Mouse (Mus musculus) splenic B cell, adult 2 months (primary cell): ENCODE measurements around the gene Tmtc1.

Experiments
- DNase-seq: peaks from one replicate; pipeline ENCODE4 v3.0.0-alpha.2; 2011; ENCODE audit warnings: low read depth, low spot score
- H3K27me3 ChIP-seq: 2 replicates; pipeline ENCODE4 v1.6.1; 2012; ENCODE audit warnings: mild to moderate bottlenecking, low read length, moderate library complexity, mixed read lengths; ENCODE audit not compliant: control insufficient read depth, poor library complexity, insufficient read depth, severe bottlenecking
- H3K36me3 ChIP-seq: 2 replicates; pipeline ENCODE4 v1.6.1; 2012; ENCODE audit warnings: mild to moderate bottlenecking, low read length, moderate library complexity, mixed read lengths; ENCODE audit not compliant: control insufficient read depth, poor library complexity, insufficient read depth, severe bottlenecking

Gene Tmtc1

DNA sequence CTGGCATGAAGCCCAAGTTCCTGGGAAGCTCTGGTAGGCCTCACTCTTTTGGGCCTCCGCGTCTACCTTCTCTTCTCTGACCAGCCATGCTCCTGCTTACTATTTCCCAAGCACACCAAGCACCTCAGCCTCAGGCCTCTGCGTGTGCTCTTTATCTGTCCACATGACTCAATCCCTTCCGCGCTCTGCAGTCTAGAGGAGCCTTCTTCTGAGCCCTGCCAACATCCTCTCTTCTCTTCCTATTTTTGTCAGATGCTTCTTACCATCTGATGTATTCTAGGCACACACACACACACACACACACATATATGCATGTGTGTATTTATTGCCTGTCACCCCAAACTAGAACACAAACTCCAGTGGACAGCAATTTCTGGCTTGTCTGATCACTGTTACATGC is 202.5 kb downstream of the Tmtc1 start:
- no peak for DNase-seq
- Histone ChIP-seq H3K36me3 (no peaks in the 10 kb centered on the region), H3K27me3 (no peaks in the 10 kb centered on the region)

DNA sequence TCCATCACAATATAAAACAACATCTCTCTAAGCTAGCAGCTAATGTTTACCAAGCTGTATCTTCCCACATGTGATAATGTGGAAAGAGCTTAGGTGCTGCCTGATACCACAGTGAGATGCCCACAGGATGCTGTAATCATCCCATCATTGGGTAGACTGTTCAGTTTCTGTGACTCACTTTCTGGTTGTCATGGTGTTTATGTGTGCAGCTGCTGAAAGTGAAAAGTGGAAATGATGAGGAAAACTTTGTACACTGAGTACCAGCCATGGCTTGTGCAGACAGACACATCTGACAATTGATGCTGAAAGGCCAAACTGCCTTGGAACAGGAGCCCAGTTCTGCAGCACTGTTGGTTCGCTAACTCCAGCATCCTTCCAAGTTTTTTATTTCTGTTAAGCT is 204.9 kb downstream of the Tmtc1 start:
- no peaks in the 10 kb centered on the region for H3K36me3 ChIP-seq
- DNase-seq = no peak
- no peaks in the 10 kb centered on the region for H3K27me3 ChIP-seq

DNA sequence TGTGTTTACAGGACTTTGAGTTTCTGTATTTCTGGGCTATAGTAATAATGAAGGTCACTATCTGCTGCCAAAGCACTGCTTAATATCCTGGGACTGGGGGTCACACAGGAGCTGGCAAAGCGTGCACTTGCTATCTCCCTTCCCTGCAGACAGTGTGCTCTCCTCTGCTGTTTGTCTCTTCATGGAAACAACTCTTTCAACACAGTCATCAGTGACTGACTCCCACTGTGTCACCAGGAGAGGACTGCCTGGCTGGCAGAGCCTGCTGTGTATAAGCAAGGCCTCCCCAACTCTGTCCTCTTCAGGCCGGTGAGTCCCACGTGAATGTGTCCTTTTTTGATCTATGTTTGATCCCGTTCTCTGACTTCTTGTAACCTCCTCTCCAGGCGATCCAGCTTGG is 206.7 kb downstream of the Tmtc1 start:
- Histone ChIP-seq H3K27me3 (no peaks in the 10 kb centered on the region), H3K36me3 (no peaks in the 10 kb centered on the region)
- no peak for DNase-seq

GRCm38 (mm10) chr6:148234105-148234828 is 209.9 kb downstream of the Tmtc1 start:
- Histone ChIP-seq H3K27me3 (no peaks in the 10 kb centered on the region), H3K36me3 (no peaks in the 10 kb centered on the region)
- no peak for DNase-seq

DNA sequence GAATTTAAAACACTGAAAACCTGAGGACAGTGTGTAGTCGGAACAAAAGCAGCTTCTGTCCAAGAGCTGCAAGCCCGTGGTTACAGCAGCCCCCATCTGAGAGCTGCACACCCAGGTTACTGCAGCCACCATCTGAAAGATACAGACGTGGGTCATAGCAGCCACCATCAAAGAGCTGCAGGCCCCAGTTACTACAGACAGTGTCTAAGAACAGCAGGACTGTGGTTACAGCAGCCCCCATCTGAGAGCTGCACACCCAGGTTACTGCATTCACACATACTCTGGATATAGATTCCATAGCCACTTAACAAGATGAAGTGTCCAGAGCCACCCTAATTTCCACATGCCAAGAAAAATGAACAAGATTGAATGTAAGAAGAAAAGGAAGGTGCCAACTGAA is 216.6 kb downstream of the Tmtc1 start:
- H3K36me3 ChIP-seq = no peaks in the 10 kb centered on the region
- no peak for DNase-seq
- no peaks in the 10 kb centered on the region for H3K27me3 ChIP-seq

DNA sequence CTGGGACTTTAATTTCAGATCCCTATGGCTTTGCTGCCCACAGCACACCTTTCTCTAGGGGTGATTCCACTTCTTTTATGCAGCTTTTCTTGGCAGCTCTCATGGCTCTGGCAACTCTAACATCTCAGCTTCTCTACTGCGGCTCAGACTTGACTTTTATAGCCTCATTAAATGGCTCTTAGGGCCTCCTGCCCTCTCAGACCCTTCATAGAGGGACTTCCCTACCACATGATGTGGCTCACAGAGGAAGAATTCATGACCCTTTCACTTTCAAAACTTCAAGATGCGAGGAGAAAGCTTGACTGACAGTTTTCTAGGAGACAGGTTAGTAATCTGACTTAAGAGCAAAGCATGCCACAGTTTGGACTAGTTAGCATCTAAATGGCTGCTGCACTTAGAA is 221.5 kb downstream of the Tmtc1 start:
- no peak for DNase-seq
- Histone ChIP-seq H3K36me3 (no peaks in the 10 kb centered on the region), H3K27me3 (no peaks in the 10 kb centered on the region)

GRCm38 (mm10) chr6:148218235-148219076 is 225.7 kb downstream of the Tmtc1 start:
- no peaks in the 10 kb centered on the region for H3K36me3 ChIP-seq
- no peak for DNase-seq
- no peaks in the 10 kb centered on the region for H3K27me3 ChIP-seq

GRCm38 (mm10) chr6:148216752-148217151 is 227.4 kb downstream of the Tmtc1 start:
- Histone ChIP-seq H3K27me3 (no peaks in the 10 kb centered on the region), H3K36me3 (no peaks in the 10 kb centered on the region)
- DNase-seq = peak; percentile 31

DNA sequence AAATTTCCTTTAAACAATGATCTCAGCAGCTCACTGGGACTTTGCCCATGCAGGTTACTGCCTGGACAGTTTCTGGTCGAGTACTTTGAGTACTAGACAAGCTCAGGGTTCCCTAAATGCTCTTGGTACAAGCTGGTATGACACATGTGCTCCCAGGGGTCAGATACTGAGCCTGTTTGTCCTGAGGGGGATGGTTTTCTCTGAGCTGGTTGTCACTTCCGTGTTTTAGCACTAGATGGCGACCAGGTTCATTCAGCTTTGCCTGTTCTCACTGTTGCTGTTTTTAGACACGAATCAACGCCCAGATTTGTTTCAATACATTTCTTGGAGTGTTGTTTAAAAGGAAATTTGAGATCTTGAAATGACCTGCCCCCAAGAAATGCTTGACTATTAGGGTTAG is 229.4 kb downstream of the Tmtc1 start:
- Histone ChIP-seq H3K36me3 (no peaks in the 10 kb centered on the region), H3K27me3 (no peaks in the 10 kb centered on the region)
- peak; percentile 81 for DNase-seq

- no peaks in the 10 kb centered on the region for H3K36me3 ChIP-seq
- peak; percentile 100 for DNase-seq
- H3K27me3 ChIP-seq = no peaks in the 10 kb centered on the region
These were observed 232.1 kb downstream of the Tmtc1 start, which contains the start of gene Ergic2 for GRCm38 (mm10) chr6:148211897-148212680. TSS of gene Ergic2 (minus strand) at chr6:148212374.

DNA sequence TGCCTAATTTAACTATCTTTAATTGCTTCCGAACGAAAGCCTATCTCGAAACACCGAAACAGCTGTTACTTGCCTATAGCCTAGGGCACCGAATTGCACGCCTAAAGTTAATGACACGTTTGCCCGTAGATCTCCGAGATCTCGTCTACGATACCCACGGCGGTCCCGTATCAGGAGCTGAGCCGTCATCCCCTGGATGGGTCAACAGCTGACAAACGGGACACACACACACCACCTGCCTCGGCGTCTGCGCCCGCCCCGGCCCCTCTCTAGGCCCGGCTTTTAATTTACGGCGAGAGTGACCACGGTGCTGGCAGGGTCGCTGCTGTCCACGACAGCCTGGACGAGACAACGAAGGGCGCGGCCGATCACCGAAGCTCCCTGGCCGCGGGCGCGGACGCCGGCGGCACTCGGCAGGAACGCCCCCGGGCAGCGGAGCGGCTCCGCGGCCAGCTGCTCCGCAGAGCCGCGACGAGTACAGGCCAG is 232.8 kb downstream of the Tmtc1 start:
- Histone ChIP-seq H3K36me3 (no peaks in the 10 kb centered on the region), H3K27me3 (no peaks in the 10 kb centered on the region)
- DNase-seq = peak; percentile 42

GRCm38 (mm10) chr6:148207522-148207921 is 236.7 kb downstream of the Tmtc1 start:
- no peak for DNase-seq
- H3K36me3 ChIP-seq = peaks cover 5% of the 10 kb centered on the region
- H3K27me3 ChIP-seq = no peaks in the 10 kb centered on the region

DNA sequence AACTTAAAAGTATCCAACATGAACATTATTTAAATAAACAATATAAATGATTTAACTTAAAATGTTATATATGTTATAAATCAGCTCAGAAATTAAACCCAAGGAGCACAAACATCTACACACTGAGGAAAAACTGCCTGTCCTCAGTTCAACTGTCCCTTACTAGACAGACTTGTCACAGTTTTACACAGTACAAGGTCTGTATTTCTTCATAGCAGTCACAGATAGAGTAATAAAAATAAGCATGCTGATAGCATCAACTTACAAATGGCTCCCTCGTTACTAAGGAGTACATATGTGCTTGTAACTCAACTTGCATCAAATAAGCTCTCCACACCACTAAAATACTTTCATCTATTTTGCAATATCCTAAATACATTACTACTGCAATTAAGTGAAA is 239.1 kb downstream of the Tmtc1 start:
- Histone ChIP-seq H3K36me3 (peaks cover 10% of the 10 kb centered on the region), H3K27me3 (no peaks in the 10 kb centered on the region)
- no peak for DNase-seq

DNA sequence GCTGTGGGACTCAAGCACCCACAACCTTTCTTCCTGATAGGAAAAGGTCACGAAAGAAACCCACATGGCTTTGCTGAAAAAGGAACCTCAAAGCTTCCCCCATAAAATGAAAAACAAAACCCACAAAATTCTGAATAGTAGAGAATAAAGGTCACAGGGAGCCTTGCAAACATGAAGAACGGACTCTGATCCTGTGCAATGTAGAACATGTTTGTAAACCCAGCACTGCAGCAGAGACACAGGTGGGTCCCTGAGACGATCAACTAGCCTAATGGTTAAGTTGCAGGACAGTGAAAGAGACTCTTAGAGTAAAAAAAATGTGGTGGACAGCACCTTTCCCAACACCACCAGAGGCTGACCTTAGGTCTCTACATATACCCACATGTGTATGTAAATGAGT is 244.5 kb downstream of the Tmtc1 start:
- DNase-seq = no peak
- peaks cover 11% of the 10 kb centered on the region for H3K36me3 ChIP-seq
- no peaks in the 10 kb centered on the region for H3K27me3 ChIP-seq

DNA sequence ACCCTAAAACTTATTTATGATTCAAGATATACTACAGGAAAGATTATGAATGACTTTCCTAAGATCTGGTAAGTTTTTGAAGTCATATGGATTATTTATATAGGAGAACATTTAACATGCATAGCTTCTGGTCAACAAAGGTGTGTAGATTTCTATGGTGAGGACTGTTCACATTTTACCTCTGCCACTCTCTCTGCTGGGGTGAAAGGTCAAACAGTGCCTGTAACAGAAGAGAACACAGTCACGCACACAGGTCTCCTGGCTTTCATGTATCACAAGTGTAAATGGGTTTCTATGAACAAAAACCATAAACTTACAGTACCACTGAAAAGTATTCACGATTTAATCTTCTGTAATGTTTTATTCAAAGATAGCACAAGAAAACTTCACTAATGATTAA is 245.0 kb downstream of the Tmtc1 start:
- Histone ChIP-seq H3K27me3 (no peaks in the 10 kb centered on the region), H3K36me3 (peaks cover 11% of the 10 kb centered on the region)
- DNase-seq = no peak
